Mouse (Mus musculus) adrenal gland, adult 2 months (tissue): ENCODE data around the gene Slc22a15. TPM values are rescaled to one million over a fixed set of nuclear protein-coding genes. Genes with fewer than 3 reads are reported as not detected.

Experiments
- DNase-seq: peaks from one replicate; pipeline ENCODE4 v3.0.0; 2021
- polyA plus RNA-seq: library from polyadenylated mRNA; depleted of rRNA; stranded (reverse); fragments of >200 nt; gene quantifications from 2 replicates; pipeline ENCODE4 v1.2.3, GENCODE M21; 2012; rRNA removed
- total RNA-seq, 2 experiments: library from RNA; stranded (reverse); gene quantifications; 2 replicates each; pipeline ENCODE4 v1.2.3; 2021

The Slc22a15 gene
- total and polyA plus RNA-seq, 3 experiments: 6.5 to 12.1 (median 11.3) TPM

DNA sequence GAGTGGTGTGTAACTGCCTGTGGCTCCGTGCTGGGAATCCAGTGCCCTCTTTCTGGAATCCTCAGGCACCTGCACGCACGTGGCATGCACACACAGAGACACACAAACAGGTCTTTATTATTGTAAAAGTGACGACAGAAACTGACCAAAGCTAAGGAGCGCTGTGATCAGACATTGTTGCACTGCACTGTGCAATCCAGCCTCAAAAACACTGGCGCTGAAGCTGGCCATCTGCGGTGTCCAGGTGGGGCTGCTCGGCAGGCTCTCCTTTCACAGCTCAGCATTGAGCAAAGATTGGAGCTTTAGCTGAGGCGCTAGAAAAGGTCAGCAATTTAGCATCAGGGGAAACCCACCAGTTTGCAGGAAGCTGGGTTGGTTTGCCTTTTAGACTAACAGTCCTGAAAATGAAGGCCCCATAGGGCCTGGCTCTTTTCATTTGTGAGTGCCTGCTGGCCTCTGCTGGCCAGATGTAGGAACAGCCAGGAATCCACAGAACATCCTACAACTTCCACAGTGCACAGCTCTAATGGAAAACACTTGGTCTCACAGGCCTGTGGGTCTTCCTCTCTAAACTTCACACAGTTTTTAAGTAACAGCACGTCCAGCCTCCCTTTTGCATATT is 111.8 kb downstream of the Slc22a15 start:
- peak; percentile 73 for DNase-seq

DNA sequence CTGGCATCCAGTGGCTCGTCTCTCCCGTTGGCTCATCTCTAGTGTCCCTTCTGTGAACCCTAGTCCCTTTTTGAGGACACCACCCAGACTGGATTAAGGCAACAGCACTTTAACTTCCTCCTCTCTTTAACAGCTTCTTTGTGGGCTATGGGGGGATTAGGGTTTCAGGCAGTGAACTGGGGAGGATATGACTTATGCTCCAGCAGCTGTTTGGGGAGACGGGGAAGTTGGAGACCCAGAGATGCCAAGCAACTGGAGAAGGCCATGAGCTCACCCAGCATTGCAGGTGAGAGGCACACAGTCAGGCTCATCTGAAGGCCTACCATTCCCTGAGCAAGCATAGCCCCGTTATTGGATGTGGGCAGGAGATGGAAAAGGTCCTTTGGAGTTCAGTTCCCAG is 112.3 kb downstream of the Slc22a15 start:
- DNase-seq: no peak

DNA sequence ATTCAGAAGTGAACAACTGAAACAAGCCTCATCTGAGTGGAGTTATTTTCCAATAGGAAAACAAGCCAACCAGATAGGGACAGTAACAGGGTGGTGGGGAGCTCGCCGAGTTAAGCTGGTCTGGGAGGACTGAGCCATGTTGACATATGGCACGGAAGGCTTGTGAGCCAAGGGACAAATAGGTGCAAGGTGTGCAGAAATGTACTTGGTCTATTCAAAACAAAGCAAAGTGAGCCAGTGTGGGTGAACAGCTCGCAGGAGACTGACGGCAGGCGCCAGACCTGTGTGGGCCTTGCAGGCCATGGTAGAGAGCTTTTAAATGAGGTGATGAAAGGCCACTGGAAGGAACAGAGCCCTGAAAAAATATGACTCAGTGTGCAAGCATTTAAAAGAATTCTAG is 116.6 kb downstream of the Slc22a15 start:
- no peak for DNase-seq

DNA sequence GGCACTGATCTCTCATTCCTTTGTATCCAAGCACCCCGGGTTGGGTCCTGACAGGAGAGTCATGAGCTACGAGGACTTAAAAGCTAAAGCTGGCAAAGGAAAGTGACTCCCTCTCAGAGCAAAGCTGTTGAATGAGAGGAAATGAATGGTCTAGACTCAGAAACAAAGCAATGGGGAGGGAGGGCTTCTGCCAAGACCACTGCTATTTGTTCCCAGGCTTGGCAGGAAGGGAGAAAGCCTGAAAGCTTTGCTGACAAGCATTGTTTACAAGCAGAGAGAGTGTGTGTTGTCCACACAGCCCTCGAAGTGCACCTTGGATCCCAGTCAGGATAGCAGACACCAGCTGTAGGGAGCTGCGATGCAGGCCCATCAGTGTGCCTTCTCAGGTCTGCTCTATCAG is 117.3 kb downstream of the Slc22a15 start:
- DNase-seq: no peak

DNA sequence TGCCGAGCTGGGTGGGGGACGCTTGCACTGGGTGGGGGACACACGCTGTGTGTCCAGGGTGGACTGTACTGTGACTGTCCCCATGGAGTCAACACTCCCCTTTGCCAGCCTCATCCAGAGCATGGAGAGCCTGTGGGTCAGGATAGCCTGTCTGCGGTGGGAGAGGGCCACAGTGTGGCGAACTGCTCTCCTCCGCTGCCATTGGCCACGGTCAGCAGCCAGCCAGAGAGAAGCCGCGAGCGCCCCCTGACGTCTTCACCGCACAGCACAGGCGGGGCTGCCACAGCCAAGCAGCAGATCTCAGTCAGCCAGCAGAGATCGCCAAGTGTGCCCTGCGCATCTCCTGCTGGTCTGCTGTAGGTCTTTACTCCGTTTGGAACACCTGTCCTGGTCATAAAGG is 118.1 kb downstream of the Slc22a15 start:
- peak; percentile 95 for DNase-seq

Other genes with a start within 250 kb of the Slc22a15 start
- gene Mab21l3, start 75.5 kb downstream of the Slc22a15 start, total RNA-seq: 1 to 10 TPM in 1 of 2 experiments, under 1 TPM in 1; 0.23 to 1.2 TPM
- gene Mab21l3, start 75.5 kb downstream of the Slc22a15 start, polyA plus RNA-seq: 0.33 and 0.42 TPM in 2 replicates
- not detected for gene Nhlh2, start 85.6 kb upstream of the Slc22a15 start, total RNA-seq
- not detected in 2 replicates for gene Nhlh2, start 85.6 kb upstream of the Slc22a15 start, polyA plus RNA-seq
- gene Casq2, start 162.0 kb upstream of the Slc22a15 start, total RNA-seq: 1 to 10 TPM; 1.7 to 2.0 TPM
- gene Casq2, start 162.0 kb upstream of the Slc22a15 start, polyA plus RNA-seq: 0.11 and 0.12 TPM in 2 replicates